Mouse (Mus musculus): ENCODE results near the gene Prpf19.

DNA sequence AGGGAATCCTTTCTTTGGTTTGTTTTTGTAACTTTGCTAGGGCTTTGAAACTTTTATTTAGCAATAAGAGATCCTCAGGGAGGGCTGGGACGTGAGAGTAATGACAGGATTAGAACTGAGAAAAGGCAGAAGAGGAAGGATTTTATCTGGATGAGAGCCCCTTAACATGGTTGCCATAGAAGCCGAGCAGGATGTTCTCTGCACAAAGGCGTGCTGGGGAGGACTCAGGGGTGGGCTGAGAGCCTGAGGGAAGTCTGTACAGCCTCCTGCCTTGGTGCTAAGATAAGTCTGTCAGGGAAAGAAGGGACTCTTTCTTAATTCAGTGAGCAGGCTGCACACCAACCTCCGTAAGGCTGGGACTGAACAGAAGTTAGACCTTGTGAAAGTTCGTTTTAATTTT lies 40.0 kb downstream of the Prpf19 start:
- TF ChIP-seq EP300 (IDR thresholded peaks at IDR 0.05; ENCODE audit: low read depth) (no peak), CTCF (IDR thresholded peaks at IDR 0.05; ENCODE audit: low read depth) (no peak)
